Mouse (Mus musculus) layer of hippocampus, adult 8-10 months (tissue): ENCODE data around the gene Gm10837. TPM values are rescaled to one million over a fixed set of nuclear protein-coding genes. Genes with fewer than 3 reads are reported as not detected.

Source experiments
- DNase-seq, 2 experiments: peaks; one replicate each; pipeline ENCODE4 v3.0.0; 2022; ENCODE audit warnings: low spot score in 2 of 2
- total RNA-seq, 4 experiments: library from RNA; stranded (reverse); gene quantifications; 2 replicates each; pipeline ENCODE4 v1.2.4; 2022

The Gm10837 gene
- total RNA-seq, 4 experiments from 2014 or later: 0.51 TPM; not detected in 3

GRCm38 (mm10) chr14:122464351-122464762 is 26.0 kb upstream of the Gm10837 start:
- DNase-seq: no peak

GRCm38 (mm10) chr14:122464763-122465741 is 25.3 kb upstream of the Gm10837 start, which contains the start of gene Zic5:
Gene Zic5 (minus strand): TSS chr14:122465677.
- peak in 1 of 2 experiments; percentile 39 for DNase-seq

GRCm38 (mm10) chr14:122465931-122466490 is 24.4 kb upstream of the Gm10837 start:
- DNase-seq: no peak

GRCm38 (mm10) chr14:122466756-122467362 is 23.5 kb upstream of the Gm10837 start:
- no peak for DNase-seq

GRCm38 (mm10) chr14:122467926-122468841 is 22.2 kb upstream of the Gm10837 start:
- DNase-seq: no peak

GRCm38 (mm10) chr14:122468971-122469755 is 21.2 kb upstream of the Gm10837 start:
- no peak for DNase-seq

GRCm38 (mm10) chr14:122471449-122472085 is 18.8 kb upstream of the Gm10837 start:
- no peak for DNase-seq

- DNase-seq: no peak
Measured at GRCm38 (mm10) chr14:122472161-122472560, 18.2 kb upstream of the Gm10837 start.

GRCm38 (mm10) chr14:122472647-122473046 is 17.7 kb upstream of the Gm10837 start:
- no peak for DNase-seq

GRCm38 (mm10) chr14:122473211-122473751 is 17.1 kb upstream of the Gm10837 start:
- DNase-seq: no peak

GRCm38 (mm10) chr14:122474041-122474890 is 16.1 kb upstream of the Gm10837 start:
- DNase-seq: peak in 1 of 2 experiments; percentile 26

- DNase-seq: peak in 1 of 2 experiments; percentile 52
Measured at GRCm38 (mm10) chr14:122474891-122475556, 15.4 kb upstream of the Gm10837 start, which contains the start of gene Zic2. Gene Zic2 (plus strand): TSS chr14:122475435.

GRCm38 (mm10) chr14:122475557-122476040 is 14.8 kb upstream of the Gm10837 start:
- no peak for DNase-seq

- peak in 1 of 2 experiments; percentile 10 for DNase-seq
Measured at GRCm38 (mm10) chr14:122476041-122476821, 14.2 kb upstream of the Gm10837 start.

- no peak for DNase-seq
Measured at GRCm38 (mm10) chr14:122476822-122477215, 13.6 kb upstream of the Gm10837 start.

GRCm38 (mm10) chr14:122477261-122477671 is 13.1 kb upstream of the Gm10837 start:
- DNase-seq: no peak
